9 mouse cellular contexts compared by ENCODE assay signal in the genomic region with DNA sequence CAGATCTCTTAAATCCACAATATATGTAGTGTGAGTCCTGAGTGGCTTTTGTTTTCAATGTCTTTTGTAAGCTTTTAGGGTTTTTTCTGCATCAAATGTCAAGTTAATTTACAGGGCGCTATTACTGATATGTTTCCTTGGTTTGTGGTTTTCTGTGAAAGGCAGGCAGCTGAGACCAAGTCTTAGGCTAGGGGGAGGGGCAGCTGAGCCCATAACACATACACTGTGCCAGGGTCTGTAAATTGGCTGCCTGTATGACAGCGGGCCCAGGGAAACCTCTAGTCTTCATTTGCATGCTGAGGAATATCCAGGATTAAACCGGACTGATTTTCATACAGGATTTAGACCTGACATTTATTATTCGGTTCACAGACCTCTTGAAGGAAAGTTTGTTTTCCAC.
DNase-seq lines count a peak whose midpoint lies in the region; ATAC-seq and TF ChIP-seq lines count a peak whose summit lies in the region.
"Had no signal": no experiment of that assay in that cellular context is flagged by ENCODE, and none has a peak within 500 bp of the region (broad histone marks: within the 10 kb centered on the region; RNA-seq: fewer than 3 reads in every experiment).

No protein-coding gene starts in this region.

- 0 out of 2 replicates have a peak, but pooled peaks cover 2% of the 10 kb centered on the region for H3K4me1 ChIP-seq in hindbrain, embryonic 11.5 days (replicated peaks; ENCODE audit: control insufficient read depth, insufficient read depth, low read length)
- H3K4me1 ChIP-seq in midbrain, postnatal 0 days (ENCODE audit: insufficient read depth, low read length): peaks cover 2% of the 10 kb centered on the region
- no peaks in the 10 kb centered on the region for H3K4me1 ChIP-seq in intestine, postnatal 0 days (replicated peaks; ENCODE audit: control insufficient read depth, insufficient read depth, low read length)

- peak overlapping the region; percentile 86 for H3K27ac ChIP-seq in hindbrain, embryonic 11.5 days (ENCODE audit: low read depth, low read length)
- H3K27ac ChIP-seq in midbrain, postnatal 0 days (ENCODE audit: low read depth, low read length): peak overlapping the region; percentile 78
- H3K27ac ChIP-seq in intestine, postnatal 0 days (ENCODE audit: low read depth, low read length): no peak overlapping the region

- H3K4me2 ChIP-seq in hindbrain, embryonic 11.5 days (replicated peaks; ENCODE audit: low read depth, low read length): no peak overlapping the region
- 0 out of 2 replicates have a peak overlapping the region, but pooled peaks have one; percentile 2 for H3K4me2 ChIP-seq in midbrain, postnatal 0 days (ENCODE audit: low read depth, low read length, poor library complexity, severe bottlenecking)
- no peak overlapping the region for H3K4me2 ChIP-seq in intestine, postnatal 0 days (replicated peaks; ENCODE audit: low read depth)

- no peak overlapping the region for H3K4me3 ChIP-seq in hindbrain, embryonic 11.5 days (ENCODE audit: low read depth, low read length)
- H3K4me3 ChIP-seq in midbrain, postnatal 0 days (ENCODE audit: low read depth, low read length): no peak overlapping the region
- no peak overlapping the region for H3K4me3 ChIP-seq in intestine, postnatal 0 days (ENCODE audit: low read depth, low read length)

- H3K9ac ChIP-seq in hindbrain, embryonic 11.5 days (ENCODE audit: low read depth, low read length): no peak overlapping the region
- peak overlapping the region; percentile 48; the same call in 1 of the 2 replicates for H3K9ac ChIP-seq in midbrain, postnatal 0 days (replicated peaks; ENCODE audit: low read length, poor library complexity, severe bottlenecking)
- H3K9ac ChIP-seq in intestine, postnatal 0 days (ENCODE audit: low read depth, low read length): no peak overlapping the region

- H3K36me3 ChIP-seq in hindbrain, embryonic 11.5 days (ENCODE audit: control insufficient read depth, insufficient read depth, low read length): no peaks in the 10 kb centered on the region
- H3K36me3 ChIP-seq in midbrain, postnatal 0 days (ENCODE audit: insufficient read depth, low read length): no peaks in the 10 kb centered on the region
- no peaks in the 10 kb centered on the region for H3K36me3 ChIP-seq in intestine, postnatal 0 days (ENCODE audit: control insufficient read depth, insufficient read depth)

- no peaks in the 10 kb centered on the region for H3K9me3 ChIP-seq in hindbrain, embryonic 11.5 days (ENCODE audit: control insufficient read depth, low read length)
- no peaks in the 10 kb centered on the region for H3K9me3 ChIP-seq in midbrain, postnatal 0 days (ENCODE audit: low read length)
- no peaks in the 10 kb centered on the region for H3K9me3 ChIP-seq in intestine, postnatal 0 days (ENCODE audit: control insufficient read depth)

- WGBS in hindbrain, embryonic 11.5 days: 49% methylated on average over 4 of the region's 4 CpGs
- 12% methylated on average over 4 of the region's 4 CpGs for WGBS in midbrain, postnatal 0 days
- 49% methylated on average over 4 of the region's 4 CpGs for WGBS in intestine, postnatal 0 days

- DNase-seq in cerebellum, adult 11-12 months: peak; percentile 37
- peak; percentile 43 for DNase-seq in embryo, embryonic 10.5 days (ENCODE audit: low spot score)
- DNase-seq in hindbrain, embryonic 11.5 days (ENCODE audit: low spot score): peak; percentile 79
- peak; percentile 92 for DNase-seq in midbrain, postnatal 0 days (ENCODE audit: low spot score)
- DNase-seq in frontal cortex, postnatal 36 days (ENCODE audit: low spot score in 2 of 2): no peak
- DNase-seq in spleen, adult 12 weeks (ENCODE audit: low spot score): no peak
- DNase-seq: lung, postnatal 14 days had no signal

- no peaks in the 10 kb centered on the region for H3K27me3 ChIP-seq in hindbrain, embryonic 11.5 days (ENCODE audit: control insufficient read depth, insufficient read depth, low read length)
- no peaks in the 10 kb centered on the region for H3K27me3 ChIP-seq in midbrain, postnatal 0 days (ENCODE audit: insufficient read depth, low read length)
- H3K27me3 ChIP-seq in intestine, postnatal 0 days (replicated peaks; ENCODE audit: control insufficient read depth, insufficient read depth, low read length): no peaks in the 10 kb centered on the region

- TF ChIP-seq CTCF in midbrain, postnatal 0 days (IDR thresholded peaks at IDR 0.05): no peak
- TF ChIP-seq CTCF in intestine, postnatal 0 days (IDR thresholded peaks at IDR 0.05; ENCODE audit: low read depth): no peak

- ATAC-seq in cerebellum, adult (ENCODE audit: insufficient number of reproducible peaks, low FRiP score, low TSS enrichment): no peak
- ATAC-seq in hindbrain, embryonic 11.5 days (ENCODE audit: low FRiP score): peak; percentile 82
- ATAC-seq in midbrain, postnatal 0 days (ENCODE audit: low FRiP score): peak; percentile 86
- ATAC-seq in intestine, postnatal 0 days: no peak

Comparison
In these comparisons a context has a peak if more than half of its experiments do, and no peak if none do; other contexts are left out.
1. DNase-seq: peak in cerebellum, adult 11-12 months (single experiment), embryo, embryonic 10.5 days (single experiment), hindbrain, embryonic 11.5 days (single experiment) and midbrain, postnatal 0 days (single experiment); none in frontal cortex, postnatal 36 days (0 of 2) and spleen, adult 12 weeks (single experiment).
2. ATAC-seq: peak in hindbrain, embryonic 11.5 days (single experiment) and midbrain, postnatal 0 days (single experiment); none in cerebellum, adult (single experiment) and intestine, postnatal 0 days (single experiment).